Mouse (Mus musculus) left cerebral cortex, adult 11 months (tissue): ENCODE results near the gene Mier1.
A peak's percentile ranks its signal among the peaks of the same experiment; 100 is the strongest.

Experiments
- DNase-seq: peaks from one replicate; pipeline ENCODE4 v3.0.0; 2022; ENCODE audit warnings: low spot score

Mier1 gene

GRCm38 (mm10) chr4:103114184-103115111 is at the start of gene Mier1, which contains the start of gene Wdr78:
TSS of gene Mier1 (plus strand) at chr4:103114390.
TSS of gene Wdr78 (minus strand) at chr4:103114555.
- DNase-seq, result peak; percentile 89

DNA sequence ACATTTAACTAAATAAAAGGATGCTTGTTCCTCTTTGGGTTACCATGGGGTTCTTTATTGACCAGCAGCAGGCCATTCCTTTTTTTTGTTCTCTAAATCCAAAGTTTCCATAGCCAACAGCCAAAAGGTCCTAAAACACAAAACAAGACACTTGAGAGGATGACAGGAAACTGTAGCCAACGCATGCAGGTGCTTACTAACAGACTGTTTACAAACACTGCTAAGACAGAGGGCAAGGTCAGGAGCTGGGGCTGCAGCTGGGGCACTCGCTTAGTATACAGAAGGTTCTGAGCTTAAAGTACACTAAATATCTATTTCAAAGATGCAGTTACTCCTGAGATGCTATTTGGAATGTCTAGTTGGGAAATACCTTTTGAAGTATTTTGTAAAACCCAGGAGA is 49.8 kb upstream of the Mier1 start:
- DNase-seq, result no peak

- DNase-seq, result no peak
Measured at GRCm38 (mm10) chr4:103064976-103065375, 49.2 kb upstream of the Mier1 start.

DNA sequence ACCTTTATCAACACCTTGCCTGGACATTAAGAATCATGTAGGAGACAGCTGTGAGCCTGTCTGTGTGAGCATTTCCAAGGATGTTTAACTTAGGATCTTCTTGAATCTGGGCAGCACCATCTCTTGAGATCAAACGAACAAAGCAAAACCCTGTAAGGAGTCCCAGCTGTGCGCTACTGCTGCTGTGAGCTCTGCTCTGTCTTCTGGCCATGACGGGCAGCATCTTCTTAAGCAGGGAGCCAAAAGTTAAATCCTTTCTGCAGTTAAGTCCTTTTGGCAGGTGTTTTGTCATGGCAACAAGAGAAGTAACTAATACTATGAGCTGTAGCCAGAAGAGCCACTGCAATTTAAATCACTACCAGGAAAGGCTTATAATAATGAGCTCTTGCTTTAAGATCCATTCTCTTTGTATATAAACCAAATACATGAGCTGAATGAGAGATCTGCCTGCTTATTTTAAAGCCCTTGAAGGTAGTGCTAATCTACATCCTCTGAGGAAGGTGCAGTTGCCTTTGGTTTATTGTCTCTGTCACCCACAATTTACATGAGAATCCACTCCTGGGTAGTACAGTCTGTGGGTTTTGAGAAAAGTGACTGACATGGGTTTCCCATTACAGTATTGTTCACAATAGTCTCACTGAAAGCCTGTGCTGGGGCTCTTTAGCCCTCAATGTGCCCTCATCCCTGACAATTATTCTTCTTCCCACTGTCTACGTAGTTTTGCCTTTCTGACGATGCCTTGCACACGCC is 46.1 kb upstream of the Mier1 start:
- no peak for DNase-seq

GRCm38 (mm10) chr4:103070631-103071030 is 43.6 kb upstream of the Mier1 start:
- no peak for DNase-seq

GRCm38 (mm10) chr4:103085237-103085636 is 29.0 kb upstream of the Mier1 start:
- DNase-seq, result no peak

- DNase-seq, result no peak
Measured at GRCm38 (mm10) chr4:103095921-103096320, 18.3 kb upstream of the Mier1 start.

DNA sequence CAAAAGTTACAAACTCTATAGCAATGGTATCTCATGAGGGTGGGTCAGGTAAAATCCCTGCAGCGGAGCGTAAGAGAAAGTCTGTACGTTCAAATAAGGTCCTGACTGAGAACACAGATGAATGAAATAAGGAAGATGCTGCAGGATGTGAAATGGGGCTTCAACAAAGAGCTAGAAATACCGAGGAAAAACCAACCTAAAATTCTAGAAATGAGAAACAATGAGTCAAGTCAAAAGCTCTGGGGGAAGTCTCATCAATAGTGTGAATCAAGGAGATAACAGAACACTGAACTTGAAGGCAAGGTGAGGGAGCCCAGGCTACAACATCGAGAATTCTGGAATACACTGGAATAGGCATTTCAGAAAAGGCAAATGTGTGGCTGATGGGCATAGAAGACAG is 15.7 kb upstream of the Mier1 start:
- DNase-seq, result no peak

- no peak for DNase-seq
Measured at GRCm38 (mm10) chr4:103112651-103113050, 1.5 kb upstream of the Mier1 start.

GRCm38 (mm10) chr4:103113402-103113801 is 788 bp upstream of the Mier1 start:
- DNase-seq, result no peak

DNA sequence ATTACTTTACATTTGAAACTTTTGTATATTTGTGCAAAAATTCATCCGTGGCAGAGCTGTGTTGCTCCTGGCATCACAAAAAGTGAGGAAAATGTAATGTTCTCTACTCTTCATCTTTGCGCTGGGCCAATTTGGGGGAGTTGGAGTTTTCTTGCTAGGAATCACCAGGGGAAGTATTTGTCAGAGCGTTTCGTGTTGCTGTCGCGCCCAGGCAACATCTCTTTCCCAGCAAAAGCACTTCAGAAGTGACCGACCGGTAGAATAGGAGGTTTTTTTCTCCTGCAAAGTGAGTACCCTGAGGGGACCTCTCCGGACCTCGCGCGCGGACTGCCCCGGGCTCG is 4.7 kb downstream of the Mier1 start:
- DNase-seq, result no peak

DNA sequence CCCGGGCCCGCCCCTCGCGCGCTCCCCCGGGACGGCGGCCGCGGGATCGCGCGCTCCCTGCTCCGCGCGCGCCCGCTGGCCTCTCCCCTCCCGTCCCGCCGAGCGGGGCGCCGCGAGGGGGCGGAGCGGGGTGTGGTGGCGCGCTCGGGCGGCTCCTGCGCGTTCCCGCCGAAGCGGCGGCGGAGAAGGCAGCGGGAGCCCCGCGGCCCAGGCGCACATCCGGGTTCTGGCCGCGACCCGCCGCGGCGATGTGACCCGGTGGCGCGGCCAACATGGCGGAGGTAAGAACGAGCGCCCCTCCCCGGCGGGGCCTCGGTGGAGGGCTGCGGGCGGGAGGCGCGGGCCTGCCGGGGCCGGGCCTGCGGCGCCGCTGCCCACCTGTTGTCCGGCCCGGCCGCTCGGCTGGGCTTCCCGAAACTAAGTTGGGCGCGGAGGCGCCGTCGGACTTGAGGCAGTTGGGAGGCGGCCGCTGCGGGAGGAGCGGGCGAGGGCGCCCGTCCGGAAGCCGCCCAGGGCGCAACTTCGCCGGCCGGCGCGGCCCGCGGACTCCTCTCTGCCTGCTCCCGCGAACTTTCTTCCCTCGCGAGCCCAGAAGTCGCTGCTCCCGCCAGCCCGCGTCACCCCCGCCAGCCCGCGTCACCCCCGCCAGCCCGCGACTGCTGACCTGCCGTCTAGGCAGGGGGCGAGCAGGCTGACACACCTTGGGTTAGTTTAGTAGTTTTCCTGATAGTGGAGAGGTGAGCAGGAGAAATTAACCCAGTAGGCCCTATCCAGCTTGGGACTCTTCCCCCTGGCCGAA is 5.2 kb downstream of the Mier1 start:
- peak; percentile 65 for DNase-seq

DNA sequence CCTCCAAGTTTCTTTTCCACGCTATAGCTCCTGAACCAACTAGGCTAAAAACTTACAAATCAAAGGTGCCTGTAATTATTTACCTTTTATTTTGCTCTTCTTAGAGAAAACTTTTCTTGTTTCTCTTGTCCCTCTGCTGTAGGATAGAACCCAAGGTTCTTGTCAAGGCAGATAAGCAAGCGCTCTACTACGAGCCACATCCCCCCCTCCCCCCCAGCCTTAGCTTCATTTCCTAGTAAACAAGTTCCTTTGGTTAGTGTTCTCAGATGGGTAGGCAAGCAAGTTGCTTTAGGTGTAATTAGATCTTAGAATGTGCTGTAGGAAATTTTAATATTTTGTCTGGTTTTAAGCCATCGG is 5.8 kb downstream of the Mier1 start:
- no peak for DNase-seq

DNA sequence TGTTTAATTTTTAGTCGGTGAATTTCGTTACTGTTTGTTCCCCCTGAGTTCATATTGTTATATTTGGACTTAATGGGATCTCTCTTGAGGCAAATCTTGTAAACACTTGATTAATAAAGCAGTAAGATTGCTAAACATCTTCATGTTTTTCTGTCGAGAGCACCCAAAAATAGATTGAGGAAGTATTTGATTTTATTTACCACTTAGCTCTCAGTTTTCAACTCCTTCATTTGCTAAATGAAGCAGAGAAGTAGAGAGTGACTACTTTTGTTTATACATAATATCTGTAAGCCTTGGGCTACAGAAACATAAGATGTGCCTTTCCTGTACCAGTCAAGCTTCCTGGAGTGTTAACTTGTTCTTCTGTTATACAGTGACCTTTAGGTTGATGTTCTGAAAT is 6.2 kb downstream of the Mier1 start:
- DNase-seq, result no peak

- DNase-seq, result no peak
Measured at GRCm38 (mm10) chr4:103120874-103121389, 6.7 kb downstream of the Mier1 start.

DNA sequence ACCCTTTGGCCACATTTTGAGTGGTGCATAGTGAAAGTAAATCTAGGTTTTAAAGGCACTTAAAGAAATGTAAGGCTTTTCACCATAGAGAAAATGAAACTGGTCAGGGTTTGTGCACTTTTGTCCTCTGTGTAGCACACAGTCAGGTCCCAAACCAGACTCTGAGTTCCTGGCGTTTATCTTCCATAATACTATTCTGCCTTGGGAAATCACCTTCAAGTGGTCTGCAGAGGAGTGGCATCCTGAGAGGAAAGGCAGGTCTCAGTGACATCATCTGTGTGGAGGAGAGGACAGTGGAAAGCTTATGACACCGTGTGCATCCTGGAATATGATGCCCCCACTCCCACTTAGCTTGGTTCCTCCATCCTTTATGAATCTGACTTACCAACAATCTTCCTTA is 8.9 kb downstream of the Mier1 start:
- no peak for DNase-seq

DNA sequence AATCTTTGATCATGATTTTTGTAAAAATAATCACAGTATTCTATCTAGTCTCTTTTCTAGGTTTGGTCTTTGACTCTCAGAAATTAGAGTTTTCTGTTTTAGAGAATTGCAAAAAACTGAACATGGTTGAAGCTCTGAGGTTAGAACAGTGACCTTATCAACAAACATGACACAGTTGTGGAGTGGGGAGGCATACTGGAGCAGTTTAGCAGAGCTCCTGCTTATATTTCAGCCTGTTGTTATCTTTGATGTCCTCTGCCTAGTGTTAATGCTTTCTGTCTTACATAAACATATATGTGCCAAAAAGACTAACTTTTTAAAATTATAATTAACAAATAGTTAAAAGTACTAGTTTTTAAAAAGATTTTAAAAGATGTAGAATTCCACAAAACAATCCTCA is 9.4 kb downstream of the Mier1 start:
- no peak for DNase-seq

DNA sequence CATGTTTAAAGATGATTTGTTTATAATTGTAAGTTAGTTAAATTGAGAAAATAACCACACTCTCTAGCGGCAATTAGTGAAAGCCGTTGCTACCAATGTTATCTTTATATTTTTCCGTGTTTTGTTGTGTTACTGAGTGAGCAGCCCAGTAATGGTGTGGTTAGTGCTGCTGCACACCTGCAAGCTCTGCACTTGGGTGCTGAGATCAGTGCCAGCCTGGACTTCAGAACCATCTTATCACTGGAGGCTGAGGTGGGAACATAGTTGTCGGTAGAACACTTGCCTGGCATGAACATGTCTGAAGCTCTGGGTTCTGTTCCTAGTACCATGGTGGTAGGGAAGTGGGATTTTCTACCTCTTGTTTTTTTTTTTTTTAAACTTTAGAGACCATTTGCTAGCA is 12.3 kb downstream of the Mier1 start:
- DNase-seq, result no peak

- no peak for DNase-seq
Measured at GRCm38 (mm10) chr4:103136946-103137345, 22.8 kb downstream of the Mier1 start.

DNA sequence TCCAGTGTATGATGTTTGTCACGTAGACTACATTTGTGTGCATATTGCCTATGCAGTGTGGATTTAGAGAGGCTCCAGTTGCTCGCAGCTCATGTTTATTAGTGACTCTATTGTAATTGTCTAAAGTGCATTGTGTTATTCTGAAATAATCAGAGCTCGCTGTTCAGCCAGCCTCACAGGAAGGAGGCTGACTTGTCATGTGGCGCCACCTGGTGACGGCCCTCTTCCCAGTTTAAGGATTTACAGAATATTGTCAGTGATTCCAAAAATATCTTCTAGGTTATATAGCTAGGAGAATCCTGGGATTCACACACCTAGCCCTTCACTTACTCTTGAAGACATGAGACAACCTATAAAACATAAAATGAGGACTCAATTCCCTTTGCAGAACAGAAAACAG is 32.1 kb downstream of the Mier1 start:
- peak; percentile 60 for DNase-seq

- no peak for DNase-seq
Measured at GRCm38 (mm10) chr4:103151946-103152345, 37.8 kb downstream of the Mier1 start.

DNA sequence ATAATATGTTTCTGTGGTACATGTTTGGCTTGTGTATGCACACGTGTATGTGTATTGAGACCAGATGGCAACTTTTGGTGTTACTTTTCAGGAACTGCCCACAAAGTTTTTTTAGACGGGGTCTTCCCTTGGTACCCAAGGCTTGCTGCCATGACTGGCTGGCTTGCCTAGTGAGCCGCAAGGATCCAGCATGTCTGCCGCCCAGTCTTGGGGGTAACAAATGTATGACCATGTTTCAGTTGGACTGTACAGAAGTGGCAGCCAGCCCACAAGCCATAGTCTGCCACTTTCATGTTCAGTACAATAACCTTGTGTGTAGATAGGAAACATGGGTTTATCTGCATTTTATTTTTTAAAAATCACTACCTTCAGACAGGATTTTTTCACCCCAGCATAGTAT is 44.6 kb downstream of the Mier1 start:
- DNase-seq, result no peak
